Mouse (Mus musculus) cerebellum, adult 9-10 months (tissue): ENCODE results near the gene Cacng6.

Source experiments
- DNase-seq: peaks from one replicate; pipeline ENCODE4 v3.0.0; 2022

Gene Cacng6

GRCm38 (mm10) chr7:3468614-3469013 lies 44.6 kb downstream of the Cacng6 start:
- no peak for DNase-seq

DNA sequence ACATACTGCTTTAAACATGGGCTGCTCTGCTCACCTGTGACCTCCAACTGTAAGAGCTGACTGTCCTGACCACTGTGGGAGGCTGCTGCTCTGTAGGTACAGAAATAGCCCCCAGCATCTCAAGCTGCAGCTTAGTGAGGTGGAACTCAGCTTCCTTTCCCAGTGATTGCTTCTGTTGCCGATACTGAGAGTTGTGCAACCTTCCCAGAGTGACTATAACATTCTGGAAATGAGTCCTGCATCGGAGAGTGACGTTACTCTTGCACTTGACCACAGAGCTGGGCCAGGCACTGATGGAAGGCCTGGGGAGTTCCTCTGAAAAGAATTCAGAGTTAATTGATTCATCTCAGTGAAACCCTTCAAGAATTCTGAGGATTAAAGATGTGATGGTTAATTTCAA lies 48.8 kb downstream of the Cacng6 start:
- DNase-seq = no peak

DNA sequence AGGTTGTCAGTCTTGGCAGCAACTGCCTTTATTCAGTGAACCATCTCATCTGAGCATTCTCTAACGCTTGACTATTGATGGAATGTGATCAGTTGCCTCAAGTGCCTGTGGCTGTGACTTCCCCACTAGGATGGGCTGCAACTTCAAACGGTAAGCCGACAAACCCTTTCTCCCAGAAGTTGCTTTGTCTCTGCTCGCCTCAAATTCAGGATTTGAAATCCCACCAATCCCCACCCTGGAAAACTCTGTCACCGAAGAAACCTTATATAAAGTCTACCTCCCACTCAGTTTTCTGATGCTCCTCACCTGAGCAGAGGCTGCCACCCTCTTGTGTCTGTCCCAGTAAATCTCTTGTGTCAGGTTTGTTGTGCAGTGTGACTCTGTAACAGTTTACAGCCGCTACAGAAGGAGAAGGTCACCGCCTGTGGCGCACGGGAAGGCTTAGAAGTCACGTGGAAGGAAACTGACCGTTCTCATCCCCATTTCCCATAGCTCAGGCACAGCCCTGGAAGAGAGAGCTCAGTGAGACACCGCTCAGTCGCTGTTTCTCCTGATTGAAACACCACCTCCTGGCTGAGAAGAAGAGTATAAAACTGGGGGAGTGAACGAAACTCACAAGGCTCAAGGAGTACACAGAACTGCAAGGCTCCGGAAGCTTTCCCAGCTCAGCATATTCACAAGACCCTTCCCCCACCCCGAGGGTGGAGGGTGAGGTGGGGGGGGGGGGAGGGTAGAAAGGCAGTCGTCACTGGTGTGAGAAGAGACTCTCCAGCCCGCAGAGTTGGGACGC lies 50.5 kb downstream of the Cacng6 start:
- no peak for DNase-seq

DNA sequence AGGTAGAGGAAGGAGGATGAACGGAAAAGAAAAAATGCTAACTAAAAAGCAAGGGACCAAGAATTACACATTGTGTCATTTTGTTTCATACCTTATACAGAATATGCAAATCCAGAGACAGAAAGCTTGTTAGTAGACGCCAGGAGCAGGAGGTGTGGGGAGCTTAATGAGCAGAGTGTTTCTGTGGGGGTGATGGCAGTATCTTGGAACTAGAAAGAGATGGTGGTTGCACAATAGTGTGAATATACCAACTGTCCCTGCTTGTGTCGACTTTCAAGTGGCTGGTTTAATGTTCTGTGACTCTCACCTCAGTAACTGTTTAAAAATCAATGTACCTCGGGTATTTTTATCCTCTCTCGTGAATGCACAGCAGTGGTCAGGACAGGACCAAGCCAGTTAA lies 52.7 kb downstream of the Cacng6 start:
- DNase-seq = no peak

GRCm38 (mm10) chr7:3481948-3482608 lies 58.1 kb downstream of the Cacng6 start:
- DNase-seq = no peak
